Mouse (Mus musculus): ENCODE results near the gene Ap1b1. TPM values are rescaled to one million over a fixed set of nuclear protein-coding genes. Genes with fewer than 3 reads are reported as not detected.
"Not testable (repeated sequence)": the region's sequence is repeated elsewhere in the genome, so short reads cannot be mapped to it uniquely, and the experiment has no call there.

Ap1b1 gene
- total RNA-seq, 2 experiments from 2014 or later, result 136 to 165 TPM

DNA sequence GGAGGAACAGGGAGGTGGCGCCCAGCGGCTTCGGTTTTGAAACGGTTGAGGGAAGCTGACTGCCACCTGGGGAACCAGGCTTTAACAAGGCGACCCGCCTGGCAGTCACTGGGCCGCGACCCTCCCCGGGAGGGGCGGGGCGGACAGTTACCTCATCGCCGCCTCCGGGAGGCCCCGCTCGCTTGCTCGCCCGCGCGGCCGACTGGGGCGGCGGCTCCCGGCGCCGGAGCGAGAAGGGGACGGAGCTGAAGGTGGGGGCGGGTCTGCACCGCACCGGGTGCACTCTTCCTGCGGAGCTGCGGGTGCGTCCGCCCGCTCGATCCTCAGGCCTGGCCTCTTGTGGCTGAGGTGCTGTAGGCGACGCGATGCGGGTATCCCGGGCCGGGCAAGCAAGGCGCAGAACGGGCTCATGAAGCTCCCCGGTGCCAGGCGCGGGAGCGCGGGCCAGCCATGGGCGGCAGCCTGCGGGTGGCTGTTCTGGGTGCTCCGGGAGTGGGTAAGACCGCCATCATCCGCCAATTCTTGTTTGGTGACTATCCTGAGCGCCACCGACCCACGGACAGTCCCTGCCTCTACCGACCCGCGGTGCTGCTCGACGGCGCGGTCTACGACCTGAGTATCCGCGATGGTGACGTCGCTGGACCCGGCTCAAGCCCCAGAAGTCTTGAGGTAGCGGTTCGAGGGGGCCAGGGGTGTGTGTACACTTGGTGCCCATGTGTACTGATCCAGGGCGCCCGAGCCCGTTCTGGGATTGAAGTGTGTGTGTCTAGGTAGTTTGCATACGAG is 71.4 kb downstream of the Ap1b1 start, which contains the start of gene Rasl10a:
Gene Rasl10a, plus strand, starts transcription at position 273 of the 786 bp plus-strand sequence.
- no peak for ATAC-seq (replicated peaks; ENCODE audit: low FRiP score, low TSS enrichment, poor library complexity, severe bottlenecking)

DNA sequence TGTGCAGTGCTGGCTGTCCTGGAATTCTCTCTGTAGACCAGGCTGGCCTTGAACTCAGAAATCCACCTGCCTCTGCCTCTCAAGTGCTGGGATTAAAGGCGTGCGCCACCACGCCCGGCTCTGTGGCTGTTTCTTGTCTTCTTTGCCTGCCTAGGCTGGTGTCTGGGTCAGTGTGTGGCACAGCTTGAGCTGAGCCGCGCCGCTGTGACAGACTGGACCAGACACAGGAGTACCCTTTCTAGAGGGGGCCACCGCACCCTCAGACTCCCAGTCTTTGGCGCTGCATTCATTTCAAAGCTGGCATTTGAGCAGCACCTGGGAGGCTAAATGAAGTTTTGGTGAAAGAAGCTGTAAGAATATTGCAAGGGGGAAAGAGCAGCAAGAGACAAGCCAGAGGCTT is 72.2 kb downstream of the Ap1b1 start:
- no peak for ATAC-seq (replicated peaks; ENCODE audit: low FRiP score, low TSS enrichment, poor library complexity, severe bottlenecking)

DNA sequence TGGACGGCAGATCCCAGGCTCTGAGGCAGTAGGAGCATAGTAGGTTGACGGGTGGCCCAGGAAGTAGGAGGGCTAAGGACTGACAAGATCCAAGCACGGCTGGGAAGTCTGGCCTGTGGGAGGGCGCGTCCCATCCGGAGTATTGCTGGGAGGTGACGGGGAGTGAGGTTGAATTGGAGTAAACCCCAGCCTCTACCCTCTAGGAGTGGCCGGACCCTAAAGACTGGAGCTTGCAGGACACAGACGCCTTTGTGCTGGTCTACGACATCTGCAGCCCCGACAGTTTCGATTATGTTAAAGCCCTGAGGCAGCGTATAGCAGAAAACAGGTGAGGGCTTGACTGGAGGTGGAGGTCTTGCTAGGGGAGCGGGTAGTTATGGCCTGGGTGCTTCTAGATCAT is 72.6 kb downstream of the Ap1b1 start:
- no peak for ATAC-seq (replicated peaks; ENCODE audit: low FRiP score, low TSS enrichment, poor library complexity, severe bottlenecking)

DNA sequence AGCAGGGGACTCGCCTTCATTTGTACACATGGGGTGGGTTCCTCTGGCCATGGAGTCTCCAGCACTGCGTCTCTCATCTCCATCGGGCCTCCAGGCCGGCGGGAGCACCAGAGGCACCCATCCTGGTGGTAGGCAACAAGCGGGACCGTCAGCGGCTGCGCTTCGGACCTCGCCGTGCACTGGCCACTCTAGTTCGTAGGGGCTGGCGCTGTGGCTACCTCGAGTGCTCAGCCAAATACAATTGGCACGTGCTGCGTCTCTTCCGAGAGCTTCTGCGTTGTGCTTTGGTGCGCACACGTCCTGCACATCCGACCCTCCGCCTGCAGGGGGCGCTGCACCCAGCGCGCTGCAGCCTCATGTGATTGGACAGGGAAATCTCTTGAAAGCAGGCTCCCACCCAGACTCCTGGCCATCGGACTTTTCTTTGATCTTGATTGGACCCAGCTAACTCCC is 73.1 kb downstream of the Ap1b1 start:
- ATAC-seq (replicated peaks; ENCODE audit: low FRiP score, low TSS enrichment, poor library complexity, severe bottlenecking), result peak; percentile 23; the same call in 1 of the 2 replicates

DNA sequence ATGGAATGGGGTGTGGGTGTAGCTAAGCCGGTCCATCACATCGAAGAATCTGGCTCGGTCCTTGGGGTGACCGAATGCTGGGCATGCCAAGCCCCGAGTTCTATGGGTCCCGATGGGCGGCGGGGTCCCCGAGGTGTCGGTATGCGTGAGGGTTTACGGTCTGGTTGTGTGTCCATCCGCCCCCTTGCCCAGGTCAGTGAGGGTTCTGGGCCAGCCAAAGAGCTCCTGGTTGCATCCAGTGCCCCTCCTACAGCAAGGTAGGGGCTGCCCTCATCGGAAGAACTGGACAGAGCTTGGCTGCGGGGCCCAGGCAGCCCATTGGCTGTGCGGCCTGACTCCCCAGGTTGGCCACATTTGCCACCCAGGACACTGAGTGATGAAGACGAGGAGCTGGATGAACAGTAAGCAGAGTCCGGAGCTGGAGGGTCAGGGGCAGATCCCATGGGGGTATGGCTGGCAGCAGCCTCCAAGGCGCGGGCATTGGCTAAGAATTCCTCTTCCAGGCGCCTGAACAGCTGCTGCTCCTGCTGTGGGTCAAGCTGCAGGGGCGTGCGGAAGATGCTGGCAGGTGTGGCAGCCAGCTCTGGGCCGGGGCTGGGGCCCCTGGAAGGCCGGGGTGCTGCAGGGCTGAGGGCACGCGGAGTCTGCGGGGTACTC is 74.3 kb downstream of the Ap1b1 start:
- ATAC-seq (replicated peaks; ENCODE audit: low FRiP score, low TSS enrichment, poor library complexity, severe bottlenecking), result no peak

DNA sequence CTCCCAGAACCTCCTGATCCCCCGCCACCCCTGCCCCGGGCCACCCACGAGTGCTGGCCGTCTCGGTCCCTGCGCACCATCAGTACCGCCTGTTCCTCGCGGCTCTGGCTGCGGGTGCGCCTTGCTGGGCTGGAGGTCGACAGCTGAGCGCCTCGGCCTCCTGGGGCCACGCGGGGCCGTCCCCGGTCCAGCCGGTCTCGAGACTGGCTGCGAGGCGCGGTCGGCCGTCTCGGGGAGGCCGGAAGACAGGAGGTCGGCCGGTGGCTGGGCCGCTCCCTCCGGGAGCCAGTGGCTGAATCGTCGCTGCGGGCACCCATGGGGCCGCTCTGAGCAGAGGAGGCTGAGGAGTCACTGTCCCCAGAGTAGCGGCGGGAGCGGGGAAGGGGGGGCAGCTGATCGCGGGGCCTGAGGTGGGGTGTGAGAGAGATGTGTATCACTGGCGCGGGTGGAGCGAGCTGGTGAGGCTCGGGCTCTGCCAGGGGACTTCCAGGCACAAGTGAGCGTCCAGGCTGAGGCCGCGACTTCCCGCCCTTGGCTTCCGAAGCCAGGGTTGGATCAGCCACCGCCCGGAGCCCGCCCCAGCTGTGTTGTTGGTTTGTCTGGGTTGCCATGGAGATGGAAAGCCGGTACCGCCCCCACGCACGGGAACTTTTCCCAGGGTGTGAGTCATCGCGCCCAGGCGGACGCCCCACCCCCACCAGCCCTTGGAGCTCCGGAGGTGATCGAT is 75.0 kb downstream of the Ap1b1 start:
- ATAC-seq (replicated peaks; ENCODE audit: low FRiP score, low TSS enrichment, poor library complexity, severe bottlenecking), result 0 out of 2 replicates have a peak, but pooled peaks have one; percentile 19

DNA sequence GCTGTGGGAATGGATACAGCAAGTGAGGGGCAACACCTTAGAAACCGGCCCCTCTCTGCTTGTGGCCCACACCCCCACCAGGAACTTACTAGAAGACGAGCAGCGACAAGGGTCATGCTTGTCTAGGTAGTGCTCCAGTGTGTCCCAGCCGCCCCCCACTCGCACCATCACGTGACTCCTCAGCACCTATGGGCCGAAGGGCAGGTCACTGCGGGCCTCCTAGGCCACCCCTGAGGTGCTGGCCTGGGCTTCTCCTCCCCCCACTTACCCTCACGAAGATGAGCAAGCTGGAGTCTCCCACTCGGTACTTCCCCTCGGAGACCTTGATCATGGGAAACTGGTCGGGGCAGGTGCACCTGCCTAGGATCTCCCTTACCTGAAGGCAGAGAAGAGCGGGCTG is 75.7 kb downstream of the Ap1b1 start:
- ATAC-seq (replicated peaks; ENCODE audit: low FRiP score, low TSS enrichment, poor library complexity, severe bottlenecking), result no peak

DNA sequence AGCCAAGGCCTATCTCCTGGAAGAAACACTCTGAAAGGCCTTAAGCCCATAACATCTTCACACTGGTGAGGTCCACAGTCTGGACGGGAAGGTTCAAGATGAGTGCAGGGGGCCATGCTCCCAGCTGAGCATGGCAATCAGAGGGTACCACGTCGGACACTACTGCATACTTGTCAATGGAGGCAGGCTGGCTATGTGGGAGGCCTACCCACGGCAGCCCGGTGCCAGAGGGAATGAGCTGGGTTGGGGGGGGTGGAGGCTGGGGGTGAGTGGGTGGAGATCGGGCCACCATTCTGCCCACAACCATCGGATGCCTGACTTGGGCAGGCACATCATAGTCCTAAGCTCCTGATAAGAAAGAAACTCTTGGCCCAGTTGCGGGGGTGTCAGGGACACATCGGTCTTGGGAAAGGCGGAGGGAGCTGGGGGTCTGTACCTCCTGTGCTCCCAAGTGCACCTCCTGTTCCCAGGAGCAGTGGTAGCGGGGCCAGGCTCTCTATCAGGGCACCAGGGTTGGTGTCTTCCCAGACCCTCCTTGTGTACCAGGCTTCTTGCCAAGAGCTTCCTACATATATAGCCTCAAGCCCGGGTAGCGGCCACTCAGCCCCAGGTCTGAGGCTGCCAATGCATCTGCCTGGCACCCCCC is 76.4 kb downstream of the Ap1b1 start:
- no peak for ATAC-seq (replicated peaks; ENCODE audit: low FRiP score, low TSS enrichment, poor library complexity, severe bottlenecking)

DNA sequence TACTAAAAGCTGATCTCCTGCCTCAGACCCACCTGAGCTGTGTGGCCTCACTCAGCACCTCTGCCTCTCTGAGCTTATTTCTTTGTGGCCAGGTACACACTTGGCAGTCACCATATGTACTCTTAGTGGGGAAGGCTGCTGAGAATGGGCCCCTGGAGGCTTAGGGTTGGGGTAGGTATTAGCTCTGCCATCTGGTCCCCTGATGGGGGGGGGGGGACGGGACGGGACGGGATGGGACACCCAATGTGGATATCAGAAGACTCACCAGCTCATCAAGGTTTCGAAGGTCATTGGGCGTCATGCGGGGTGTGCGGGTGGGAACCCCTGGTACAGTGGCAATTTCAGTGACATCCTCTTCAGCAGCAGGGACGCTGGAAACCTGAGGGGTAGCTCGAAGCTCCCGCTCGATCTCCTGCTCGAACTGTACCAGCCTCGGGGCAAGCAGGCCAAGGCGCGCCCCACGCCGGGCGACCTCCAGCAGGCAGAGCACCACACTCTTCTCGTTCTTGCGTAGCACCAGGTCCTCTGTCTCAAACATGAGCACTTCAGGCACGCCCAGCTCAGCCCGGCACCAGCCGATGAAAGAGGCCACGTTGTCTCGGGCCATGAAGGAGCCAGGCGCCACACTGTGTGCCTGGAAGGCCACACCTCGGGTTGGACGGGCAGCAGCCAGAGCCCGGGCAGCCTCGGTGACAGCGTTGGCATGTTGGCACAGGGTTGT is 77.1 kb downstream of the Ap1b1 start:
- no peak for ATAC-seq (replicated peaks; ENCODE audit: low FRiP score, low TSS enrichment, poor library complexity, severe bottlenecking)

DNA sequence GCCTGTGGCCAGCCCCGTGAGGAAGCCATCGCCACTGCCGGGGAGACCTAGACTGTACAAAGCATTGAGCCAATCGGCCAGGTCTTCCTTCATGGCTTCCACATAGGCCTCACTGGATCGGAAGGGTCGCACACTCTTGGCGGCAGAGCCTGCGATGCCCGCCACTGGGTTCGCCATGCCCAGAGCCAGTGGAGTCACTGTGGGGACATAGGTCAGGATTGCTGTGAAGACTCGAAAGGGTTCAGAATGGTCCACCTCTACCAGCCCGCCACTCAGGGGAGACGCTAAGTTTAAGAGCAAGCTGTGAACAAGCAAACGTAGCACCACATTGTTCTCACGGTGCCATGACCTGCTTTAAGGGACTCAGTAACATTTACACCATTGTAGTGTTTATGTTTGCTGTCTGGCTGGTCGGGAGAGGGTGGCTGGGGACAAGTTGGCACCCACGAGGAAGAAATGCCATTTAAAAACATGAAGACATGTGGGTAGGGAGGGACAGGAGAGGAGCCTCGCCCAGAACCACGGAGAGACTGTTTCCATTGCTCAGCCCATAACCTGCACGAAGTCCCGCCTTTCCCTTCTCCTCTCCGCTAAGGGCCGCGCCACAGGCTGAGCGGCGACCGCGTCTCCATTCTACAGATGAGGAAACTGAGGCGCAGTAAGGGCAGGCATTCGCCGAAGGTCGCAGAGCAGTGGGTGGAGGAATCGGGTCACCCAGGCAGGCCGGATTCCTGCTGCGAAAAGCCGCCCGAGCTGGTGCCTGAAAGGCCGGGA is 77.8 kb downstream of the Ap1b1 start:
- no peak for ATAC-seq (replicated peaks; ENCODE audit: low FRiP score, low TSS enrichment, poor library complexity, severe bottlenecking)

DNA sequence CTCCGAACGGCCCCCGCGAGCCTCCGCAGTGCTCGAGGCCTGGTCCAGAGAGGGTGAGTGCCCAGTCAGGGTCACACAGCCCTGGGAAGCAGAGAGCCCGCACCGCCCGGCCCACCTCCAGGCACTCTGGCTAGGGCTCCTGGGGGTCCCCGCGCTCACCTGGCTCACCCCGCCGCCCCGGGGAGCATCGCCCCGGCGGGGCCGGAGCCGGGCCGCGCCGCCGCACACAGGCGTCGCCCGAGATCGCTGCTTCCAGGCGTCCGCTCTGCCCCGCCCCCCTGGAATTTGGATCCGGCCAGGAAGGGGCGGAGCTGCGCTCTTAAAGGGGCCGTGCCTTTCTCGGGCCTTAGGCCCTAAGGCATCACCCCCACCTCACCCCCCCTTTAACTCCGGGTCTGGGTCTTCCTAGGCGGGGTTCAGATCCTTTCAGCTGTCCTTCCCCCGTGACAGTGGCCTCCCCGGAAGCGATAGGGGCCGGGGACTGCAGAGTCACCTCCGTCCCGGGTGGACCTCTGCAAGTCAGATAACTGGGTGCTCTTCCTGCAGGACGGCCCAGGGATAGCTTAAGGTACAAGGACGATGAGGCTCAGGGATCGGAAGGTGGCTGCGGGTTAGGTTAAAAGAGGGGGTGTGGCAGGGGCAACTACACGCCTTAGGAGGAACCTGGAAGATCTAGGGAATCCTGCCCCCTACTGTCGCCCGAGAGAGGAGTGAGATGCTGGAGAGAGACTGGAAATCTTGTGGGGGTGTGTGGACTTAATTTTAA is 78.6 kb downstream of the Ap1b1 start, which contains the start of gene Gas2l1:
Gene Gas2l1, minus strand, starts transcription at position 272 of the 766 bp plus-strand sequence.
- peak; percentile 53 for ATAC-seq (replicated peaks; ENCODE audit: low FRiP score, low TSS enrichment, poor library complexity, severe bottlenecking)

DNA sequence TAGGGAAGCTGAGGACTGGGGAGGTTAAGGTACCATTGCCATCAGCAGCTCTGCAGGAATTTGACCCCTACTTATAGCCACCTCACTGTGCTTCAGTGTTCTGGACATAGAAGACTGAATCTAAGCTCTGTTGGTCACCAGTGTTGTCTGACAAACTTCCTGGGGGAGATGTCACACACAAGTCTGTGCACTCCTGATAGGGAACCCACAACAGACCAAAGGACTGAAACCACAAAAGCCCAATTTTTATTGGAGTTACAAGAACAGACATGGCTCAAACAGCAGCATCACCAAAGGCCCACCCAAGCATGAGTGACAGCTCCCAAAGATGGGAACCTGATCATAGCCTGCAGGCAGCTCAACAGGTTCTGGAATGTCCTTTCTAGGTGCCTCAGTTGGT is 80.4 kb downstream of the Ap1b1 start:
- no peak for ATAC-seq (replicated peaks; ENCODE audit: low FRiP score, low TSS enrichment, poor library complexity, severe bottlenecking)

DNA sequence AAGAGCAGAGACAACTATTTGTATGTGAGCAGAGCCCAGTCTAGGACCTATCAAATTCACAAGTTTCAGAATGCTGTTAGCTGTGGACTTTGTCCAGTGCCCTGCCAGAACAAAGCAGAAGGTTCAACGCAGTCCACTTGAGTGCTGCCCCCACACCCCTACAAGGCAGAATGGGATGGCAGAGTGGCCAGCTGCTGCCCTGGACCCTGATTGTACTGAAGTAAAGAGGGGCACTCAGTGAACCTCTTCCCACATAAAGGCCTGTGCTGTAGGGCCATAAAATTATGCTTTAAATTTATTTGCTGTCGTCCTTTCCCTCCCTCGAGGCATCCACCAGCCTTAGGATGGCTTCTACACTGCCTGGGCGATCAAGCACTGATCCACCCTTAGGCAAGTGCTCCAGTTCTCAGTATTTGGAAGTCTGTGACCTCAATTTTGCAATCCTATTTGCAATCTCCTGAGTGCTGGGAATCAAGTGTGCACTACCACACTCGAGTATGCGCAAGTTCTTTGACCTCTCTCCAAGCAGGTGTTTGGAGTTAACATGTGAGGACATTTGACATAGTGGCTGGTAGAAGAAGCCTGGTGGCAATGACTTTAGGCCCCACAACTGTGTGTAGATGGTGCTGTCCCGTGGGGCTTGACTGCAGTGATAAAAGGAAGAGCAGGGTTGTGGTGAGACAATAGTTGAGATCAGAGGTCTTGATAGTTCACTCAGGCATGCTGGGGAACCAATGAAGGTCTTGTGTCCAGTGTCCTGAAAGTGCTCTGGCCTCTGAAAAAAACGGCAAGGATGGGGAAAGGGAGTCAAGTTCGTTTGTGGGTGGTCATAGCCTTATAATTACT is 81.7 kb downstream of the Ap1b1 start:
- no peak for ATAC-seq (replicated peaks; ENCODE audit: low FRiP score, low TSS enrichment, poor library complexity, severe bottlenecking)

DNA sequence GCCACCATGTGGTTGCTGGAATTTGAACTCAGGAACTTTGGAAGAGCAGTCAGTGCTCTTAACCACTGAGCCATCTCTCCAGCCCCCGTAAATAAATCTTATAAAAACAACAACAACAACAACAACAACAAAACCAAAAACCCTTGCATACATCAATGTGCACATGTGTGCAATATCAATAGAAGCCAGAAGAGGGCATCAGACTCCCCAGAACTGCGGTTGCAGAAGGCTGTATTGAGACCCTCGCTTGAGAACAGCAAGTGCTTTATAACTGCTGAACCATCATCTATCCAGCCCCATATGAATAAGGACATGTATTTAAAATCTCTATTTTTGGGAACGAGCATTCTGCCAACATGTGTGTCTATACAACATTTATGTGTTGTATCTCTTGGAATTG is 88.3 kb downstream of the Ap1b1 start:
- ATAC-seq (replicated peaks; ENCODE audit: low FRiP score, low TSS enrichment, poor library complexity, severe bottlenecking), result peak; percentile 52; the same call in 1 of the 2 replicates

DNA sequence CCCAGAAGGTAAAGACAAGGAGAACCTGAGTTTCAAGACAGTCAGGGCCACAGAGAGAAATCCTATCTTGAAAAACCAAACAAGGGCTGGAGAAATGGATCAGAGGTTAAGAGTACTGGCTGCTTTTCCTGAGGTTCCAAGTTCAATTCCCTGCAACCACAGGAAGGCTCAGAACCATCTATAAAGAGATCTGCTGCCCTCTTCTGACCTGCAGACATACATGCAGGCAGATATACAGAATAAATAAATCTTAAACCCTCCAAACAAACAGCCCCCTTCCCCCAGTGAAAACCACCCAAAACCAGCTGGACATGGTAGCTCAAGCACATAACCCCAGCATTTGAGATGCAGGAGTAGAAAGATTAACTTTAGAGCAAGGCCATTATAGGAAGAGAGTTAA is 89.1 kb downstream of the Ap1b1 start:
- no peak for ATAC-seq (replicated peaks; ENCODE audit: low FRiP score, low TSS enrichment, poor library complexity, severe bottlenecking)

DNA sequence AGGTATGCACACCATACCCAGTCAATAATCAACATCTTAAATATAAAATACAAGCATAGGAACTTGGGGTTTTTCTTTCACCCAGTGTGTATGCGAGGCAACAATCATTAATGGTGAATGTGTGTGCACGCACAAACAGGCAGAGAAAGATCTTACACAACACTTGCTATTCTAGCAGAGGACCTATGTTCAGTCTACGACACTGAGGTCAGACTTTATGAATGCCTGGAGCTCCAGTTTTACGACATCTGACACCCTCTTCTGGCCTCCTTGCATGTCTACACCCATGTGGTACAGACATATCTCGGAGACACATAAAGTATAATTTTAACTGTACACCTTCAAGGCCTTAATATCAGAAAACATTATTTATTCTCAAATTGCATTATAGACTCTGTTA is 90.2 kb downstream of the Ap1b1 start:
- ATAC-seq (replicated peaks; ENCODE audit: low FRiP score, low TSS enrichment, poor library complexity, severe bottlenecking), result not testable (repeated sequence)

DNA sequence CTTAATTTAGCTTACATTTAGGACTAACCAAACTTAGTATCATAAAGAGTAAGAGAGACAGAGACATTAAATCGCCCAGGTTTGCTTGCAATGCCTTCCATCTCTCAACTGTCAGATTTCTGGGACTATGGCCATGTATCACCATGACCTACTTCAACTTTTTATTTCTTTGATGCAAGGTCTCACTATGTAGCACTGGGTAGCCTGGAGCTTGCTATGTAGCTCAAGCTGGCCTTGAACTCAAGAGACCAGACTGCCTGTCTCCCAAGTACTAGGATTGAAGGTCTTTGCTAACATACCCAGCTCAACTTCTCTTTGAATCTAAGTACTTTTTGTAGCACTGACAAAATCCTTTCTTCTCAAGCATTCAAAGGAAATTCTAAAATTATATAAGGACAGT is 102.5 kb downstream of the Ap1b1 start:
- no peak for ATAC-seq (replicated peaks; ENCODE audit: low FRiP score, low TSS enrichment, poor library complexity, severe bottlenecking)

Data from megakaryocyte-erythroid progenitor cell, adult 5-6 weeks (primary cell).